Mouse (Mus musculus) midbrain, embryonic 16.5 days (tissue): Measurements from ENCODE around the gene Uck1. TPM values are rescaled to one million over a fixed set of nuclear protein-coding genes. Genes with fewer than 3 reads are reported as not detected.
"Not testable (repeated sequence)": the region's sequence is repeated elsewhere in the genome, so short reads cannot be mapped to it uniquely, and the experiment has no call there.

ENCODE experiments used
- ATAC-seq: fragments of 200-750 bp; cut with Nextera tagmentation; 2 replicates; pipeline ENCODE4 v1.8.0; 2017; ENCODE audit warnings: moderate TSS enrichment
- H3K27ac ChIP-seq: fragments of 300-500 bp; sonication (generic); 2 replicates; pipeline ENCODE4 v1.5.1; 2014; ENCODE audit warnings: mild to moderate bottlenecking, low read length, mixed read lengths
- H3K27me3 ChIP-seq: fragments of 300-500 bp; sonication (generic); 2 replicates; pipeline ENCODE4 v1.6.1; 2014; ENCODE audit warnings: low read depth, low read length, mixed read lengths; ENCODE audit not compliant: control insufficient read depth, insufficient read depth
- H3K36me3 ChIP-seq: fragments of 300-500 bp; sonication (generic); 2 replicates; pipeline ENCODE4 v1.6.1; 2014; ENCODE audit warnings: mild to moderate bottlenecking, low read length, moderate library complexity, mixed read lengths; ENCODE audit not compliant: control insufficient read depth, insufficient read depth
- H3K4me1 ChIP-seq: fragments of 300-500 bp; sonication (generic); 2 replicates; pipeline ENCODE4 v1.6.1; 2014; ENCODE audit warnings: mild to moderate bottlenecking, low read length, mixed read lengths; ENCODE audit not compliant: control insufficient read depth, insufficient read depth
- H3K4me2 ChIP-seq: fragments of 300-500 bp; sonication (generic); 2 replicates; pipeline ENCODE4 v1.6.1; 2014; ENCODE audit warnings: mild to moderate bottlenecking, low read length, mixed read lengths
- H3K4me3 ChIP-seq: fragments of 300-500 bp; sonication (generic); 2 replicates; pipeline ENCODE4 v1.5.1; 2014; ENCODE audit warnings: low read depth, mild to moderate bottlenecking, low read length, moderate library complexity, mixed read lengths
- H3K9ac ChIP-seq: fragments of 300-500 bp; sonication (generic); 2 replicates; pipeline ENCODE4 v1.6.1; 2014; ENCODE audit warnings: low read depth, low read length, mixed read lengths
- H3K9me3 ChIP-seq: fragments of 300-500 bp; sonication (generic); replicated peaks from 2 replicates; pipeline ENCODE4 v1.6.1; 2014; ENCODE audit warnings: mild to moderate bottlenecking, low read length, mixed read lengths; ENCODE audit not compliant: control insufficient read depth, poor library complexity, severe bottlenecking
- WGBS: fragments of 180-500 bp; shearing (Covaris S2); extraction: QIAGEN DNeasy Blood & Tissue Kit; methylation state at CpG from one replicate; pipeline ENCODE4 v1.1.7; 2014; 5-methylcytosine and 5-hydroxymethylcytosine counted together
- polyA plus RNA-seq: library from polyadenylated mRNA; unstranded; fragments of >200 nt; fragmentation: Nextera tagmentation; extraction: Ambion mirVana; gene quantifications from 2 replicates; pipeline ENCODE4 v1.2.1, GENCODE M21; 2015

Uck1 gene
- polyA plus RNA-seq, 1 experiment from 2014 or later = 107 TPM

GRCm38 (mm10) chr2:32299469-32299868 lies 39.5 kb upstream of the Uck1 start:
- H3K4me3 ChIP-seq = no peak overlapping the region
- no peak overlapping the region for H3K4me2 ChIP-seq
- no peak overlapping the region for H3K27ac ChIP-seq
- H3K9me3 ChIP-seq = no peaks in the 10 kb centered on the region
- peaks cover 29% of the 10 kb centered on the region for H3K36me3 ChIP-seq
- no peaks in the 10 kb centered on the region for H3K27me3 ChIP-seq
- H3K9ac ChIP-seq = no peak overlapping the region
- 91% methylated on average over 4 of the region's 4 CpGs for WGBS
- H3K4me1 ChIP-seq = no peaks in the 10 kb centered on the region
- no peak for ATAC-seq

- not testable (repeated sequence) for H3K27ac ChIP-seq, ATAC-seq, H3K9me3 ChIP-seq, H3K4me1 ChIP-seq, H3K4me3 ChIP-seq, H3K9ac ChIP-seq, H3K4me2 ChIP-seq, H3K27me3 ChIP-seq
- H3K36me3 ChIP-seq = peaks cover 17% of the 10 kb centered on the region
- WGBS = 85% methylated on average over 2 of the region's 2 CpGs
These were observed 35.9 kb upstream of the Uck1 start for GRCm38 (mm10) chr2:32295842-32296241.

- Histone ChIP-seq H3K9ac (no peak overlapping the region), H3K36me3 (peaks cover 17% of the 10 kb centered on the region), H3K4me2 (no peak overlapping the region), H3K4me1 (no peaks in the 10 kb centered on the region), H3K4me3 (no peak overlapping the region), H3K27me3 (no peaks in the 10 kb centered on the region), H3K27ac (no peak overlapping the region), H3K9me3 (no peaks in the 10 kb centered on the region)
- ATAC-seq = no peak
- 90% methylated on average over 3 of the region's 3 CpGs for WGBS
These were observed 35.3 kb upstream of the Uck1 start for GRCm38 (mm10) chr2:32295285-32295684.

GRCm38 (mm10) chr2:32294348-32294747 lies 34.4 kb upstream of the Uck1 start:
- H3K27ac ChIP-seq = no peak overlapping the region
- WGBS = 84% methylated on average over 8 of the region's 8 CpGs
- peaks cover 3% of the 10 kb centered on the region for H3K4me1 ChIP-seq
- no peaks in the 10 kb centered on the region for H3K27me3 ChIP-seq
- peaks cover 14% of the 10 kb centered on the region for H3K36me3 ChIP-seq
- H3K9me3 ChIP-seq = no peaks in the 10 kb centered on the region
- no peak overlapping the region for H3K4me3 ChIP-seq
- no peak overlapping the region for H3K4me2 ChIP-seq
- ATAC-seq = no peak
- H3K9ac ChIP-seq = no peak overlapping the region

- H3K27ac ChIP-seq = no peak overlapping the region
- H3K4me1 ChIP-seq = peaks cover 21% of the 10 kb centered on the region
- H3K9me3 ChIP-seq = no peaks in the 10 kb centered on the region
- no peak overlapping the region for H3K9ac ChIP-seq
- H3K36me3 ChIP-seq = peaks cover 4% of the 10 kb centered on the region; the same call in 1 of the 2 replicates
- H3K4me2 ChIP-seq = no peak overlapping the region
- H3K4me3 ChIP-seq = no peak overlapping the region
- no peaks in the 10 kb centered on the region for H3K27me3 ChIP-seq
- no peak for ATAC-seq
These were observed 29.6 kb upstream of the Uck1 start for GRCm38 (mm10) chr2:32289578-32289977.

GRCm38 (mm10) chr2:32288371-32288931 lies 28.5 kb upstream of the Uck1 start:
- Histone ChIP-seq H3K4me2 (peak overlapping the region; percentile 62), H3K4me1 (peaks cover 21% of the 10 kb centered on the region), H3K27ac (peak overlapping the region; percentile 62), H3K36me3 (peaks cover 9% of the 10 kb centered on the region; the same call in 1 of the 2 replicates), H3K4me3 (peak overlapping the region; percentile 64), H3K9me3 (no peaks in the 10 kb centered on the region), H3K9ac (peak overlapping the region; percentile 81), H3K27me3 (no peaks in the 10 kb centered on the region)
- 2% methylated on average over 20 of the region's 29 CpGs for WGBS
- peak; percentile 69 for ATAC-seq

GRCm38 (mm10) chr2:32287923-32288367 lies 28.0 kb upstream of the Uck1 start, which contains the start of gene Swi5:
Gene Swi5 (minus strand): TSS chr2:32288075.
- Histone ChIP-seq H3K4me1 (peaks cover 21% of the 10 kb centered on the region), H3K9me3 (no peaks in the 10 kb centered on the region), H3K4me3 (peak within 1 kb of the TSS; percentile 64), H3K36me3 (peaks cover 9% of the 10 kb centered on the region; the same call in 1 of the 2 replicates), H3K27ac (peak within 1 kb of the TSS; percentile 62), H3K27me3 (no peaks in the 10 kb centered on the region), H3K4me2 (peak within 1 kb of the TSS; percentile 84), H3K9ac (peak within 1 kb of the TSS; percentile 81)
- peak; percentile 99 for ATAC-seq
- WGBS = under 1% methylated on average over 41 of the region's 41 CpGs

GRCm38 (mm10) chr2:32287334-32287840 lies 27.4 kb upstream of the Uck1 start, which contains the start of gene Golga2:
Gene Golga2 (plus strand): TSS chr2:32287384.
- peaks cover 21% of the 10 kb centered on the region for H3K4me1 ChIP-seq
- H3K9me3 ChIP-seq = no peaks in the 10 kb centered on the region
- peak within 1 kb of the TSS; percentile 84 for H3K4me2 ChIP-seq
- peaks cover 9% of the 10 kb centered on the region; the same call in 1 of the 2 replicates for H3K36me3 ChIP-seq
- no peaks in the 10 kb centered on the region for H3K27me3 ChIP-seq
- WGBS = under 1% methylated on average over 23 of the region's 23 CpGs
- peak within 1 kb of the TSS; percentile 62 for H3K27ac ChIP-seq
- peak within 1 kb of the TSS; percentile 81 for H3K9ac ChIP-seq
- H3K4me3 ChIP-seq = peak within 1 kb of the TSS; percentile 64
- ATAC-seq = no peak; the same call in 1 of the 2 replicates

GRCm38 (mm10) chr2:32283986-32284385 lies 24.0 kb upstream of the Uck1 start:
- ATAC-seq = no peak
- WGBS = 97% methylated on average over 3 of the region's 3 CpGs
- no peak overlapping the region for H3K27ac ChIP-seq
- H3K4me3 ChIP-seq = no peak overlapping the region
- no peaks in the 10 kb centered on the region for H3K9me3 ChIP-seq
- no peak overlapping the region for H3K4me2 ChIP-seq
- H3K9ac ChIP-seq = no peak overlapping the region
- no peaks in the 10 kb centered on the region for H3K27me3 ChIP-seq
- peaks cover 15% of the 10 kb centered on the region for H3K4me1 ChIP-seq
- peaks cover 21% of the 10 kb centered on the region for H3K36me3 ChIP-seq
